Mouse (Mus musculus) heart, postnatal 0 days (tissue): ENCODE data around the gene Eml3.

ENCODE experiments used
- CTCF ChIP-seq: IDR thresholded peaks from 2 replicates; pipeline ENCODE4 v1.5.1; 2016; ENCODE audit warnings: antibody characterized with exemption, control low read depth, low read depth
- EP300 ChIP-seq: IDR thresholded peaks from 2 replicates; pipeline ENCODE4 v1.6.1; 2016; ENCODE audit warnings: antibody characterized with exemption, low read depth

- TF ChIP-seq CTCF (no peak), EP300 (no peak)
These were observed 42.3 kb upstream of the Eml3 start for GRCm38 (mm10) chr19:8886916-8887584.
